Mouse (Mus musculus): ENCODE data around the gene Gm609.
"Not testable (repeated sequence)": the region's sequence is repeated elsewhere in the genome, so short reads cannot be mapped to it uniquely, and the experiment has no call there.

Gm609 gene

DNA sequence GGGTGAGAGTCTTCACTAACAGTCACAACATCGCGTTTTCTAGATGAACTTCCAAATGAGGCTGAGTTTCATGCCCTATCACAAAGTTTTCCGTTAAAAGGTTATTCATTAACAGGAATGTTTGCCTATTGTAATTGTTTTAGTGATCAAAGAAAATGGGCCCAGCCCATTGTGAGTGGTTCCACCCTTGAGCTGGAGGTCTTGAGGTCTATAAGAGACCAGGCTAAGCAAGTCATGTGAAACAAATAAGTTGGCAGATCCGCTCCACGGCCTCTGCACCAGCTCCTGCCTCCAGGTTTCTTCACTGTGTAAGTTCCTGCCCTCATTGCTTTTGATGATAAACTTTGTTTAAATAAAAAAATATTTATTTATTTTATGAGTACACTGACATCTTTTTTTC is at the start of gene Gm609:
Gene Gm609 (minus strand): TSS at position 43 of the 400 bp plus-strand sequence.
- DNase-seq = no peak

DNA sequence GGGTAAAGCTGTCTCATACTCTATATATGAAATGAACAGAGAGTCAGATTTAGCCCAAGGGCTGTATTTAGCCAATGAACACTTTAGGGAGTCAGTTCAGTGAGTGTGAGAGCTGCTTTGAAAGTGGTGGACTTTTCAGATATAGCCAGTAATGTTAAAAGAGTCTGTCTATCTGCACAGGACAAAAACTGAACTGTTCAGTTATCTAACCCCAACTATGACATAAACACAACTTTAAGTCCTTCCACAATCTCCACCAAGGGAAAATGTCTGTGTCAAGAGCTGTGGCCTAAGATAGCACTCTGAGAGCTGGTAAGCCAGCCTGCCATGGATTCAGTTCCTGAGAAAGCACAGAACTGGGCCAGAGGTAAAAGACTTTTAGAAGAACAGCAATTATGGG is 49.3 kb upstream of the Gm609 start:
- no peak for DNase-seq

DNA sequence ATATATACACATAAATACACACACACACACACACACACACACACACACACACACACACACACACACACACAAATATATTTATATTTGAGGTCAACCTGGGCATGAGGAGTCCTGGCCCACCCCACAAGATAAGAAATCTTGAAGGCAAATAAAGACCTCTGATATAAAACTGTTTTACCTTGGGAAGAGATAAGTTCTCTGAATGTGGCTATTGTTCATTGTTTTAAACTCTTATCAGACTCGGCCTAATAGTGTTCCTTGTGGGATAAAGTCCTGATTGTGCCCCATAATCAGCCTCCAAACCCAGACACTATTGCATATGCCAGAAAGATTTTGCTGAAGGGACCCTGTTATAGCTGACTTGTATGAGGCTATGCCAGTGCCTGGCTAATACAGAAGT is 45.6 kb upstream of the Gm609 start:
- DNase-seq = not testable (repeated sequence)

DNA sequence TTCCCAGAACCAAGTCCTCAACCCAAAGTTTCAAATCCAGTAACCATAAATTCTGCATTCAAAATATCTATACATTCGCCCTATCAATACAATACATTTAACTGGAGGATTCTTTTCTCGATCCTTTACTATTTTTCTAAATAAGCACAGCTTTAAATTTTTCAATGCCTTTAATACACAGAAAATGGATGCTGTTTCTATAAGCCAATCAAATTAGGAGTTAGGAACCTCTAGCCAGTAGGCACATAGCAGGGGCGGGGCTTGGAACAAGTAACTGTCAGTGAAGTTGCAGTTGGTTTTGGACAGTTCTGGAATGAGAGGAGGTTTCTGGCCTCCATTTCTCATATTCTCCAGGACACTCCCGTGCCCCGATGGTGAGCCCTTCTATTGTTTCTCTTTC is 42.2 kb upstream of the Gm609 start, which contains the start of gene Slc9c1:
Gene Slc9c1 (plus strand): TSS at position 301 of the 400 bp plus-strand sequence.
- no peak for DNase-seq

DNA sequence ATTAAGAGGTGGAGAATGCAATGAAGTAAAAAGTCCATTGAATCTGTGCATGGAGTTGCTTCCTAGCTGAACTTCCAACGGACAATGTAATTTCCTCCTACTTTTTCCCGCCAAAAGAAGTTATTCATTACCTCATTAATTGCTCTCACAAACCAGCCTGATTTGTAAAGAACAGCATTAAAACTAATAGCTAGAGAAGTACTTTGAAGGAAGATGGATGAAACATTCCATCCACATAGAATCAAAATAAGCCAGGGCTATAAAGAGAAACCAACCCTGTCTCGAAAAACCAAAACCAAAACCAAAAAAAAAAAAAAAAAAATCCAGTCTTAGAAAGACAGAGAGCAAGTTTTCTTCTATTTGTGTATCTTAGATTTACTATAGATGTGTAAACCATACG is 39.2 kb upstream of the Gm609 start, which contains the start of gene Gm17783:
Gene Gm17783 (minus strand): TSS at position 101 of the 400 bp plus-strand sequence.
- no peak for DNase-seq

DNA sequence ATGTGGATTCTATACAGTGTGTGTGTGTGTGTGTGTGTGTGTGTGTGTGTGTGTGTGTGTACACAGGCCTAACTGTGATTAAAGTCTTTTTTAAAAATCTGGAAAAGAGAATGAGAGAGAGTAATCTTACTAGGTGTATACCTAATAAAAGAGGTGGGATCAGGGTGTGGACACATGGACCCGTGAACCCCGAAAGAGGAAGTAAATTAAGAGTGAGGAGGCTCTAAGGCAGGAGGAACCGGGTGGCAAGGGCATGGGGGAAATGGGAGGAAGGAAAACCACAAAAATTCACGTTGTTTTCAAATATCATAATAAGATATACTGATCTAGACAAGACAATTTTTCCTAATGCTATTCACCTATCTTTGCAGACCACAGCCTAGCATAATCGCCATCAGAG is 32.8 kb upstream of the Gm609 start:
- no peak for DNase-seq

DNA sequence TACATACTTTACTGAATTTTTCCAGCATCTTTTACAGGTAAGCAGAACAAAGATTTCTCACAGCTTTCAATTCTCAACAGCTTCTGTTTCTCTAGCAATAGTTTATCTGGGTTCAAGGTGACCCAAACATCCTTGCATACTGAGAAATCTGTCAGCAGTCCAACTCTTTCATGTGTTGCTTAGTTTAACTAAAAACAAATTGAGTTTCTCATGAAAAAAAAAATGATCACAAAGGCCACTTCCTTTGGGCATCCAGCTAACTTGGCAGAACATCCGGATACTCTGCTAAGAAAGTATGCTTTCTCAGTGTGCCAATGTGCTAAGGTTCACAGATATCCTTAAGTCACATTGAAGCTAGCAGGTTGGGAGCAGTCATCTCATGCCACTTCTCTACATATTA is 2.6 kb upstream of the Gm609 start:
- DNase-seq = no peak

DNA sequence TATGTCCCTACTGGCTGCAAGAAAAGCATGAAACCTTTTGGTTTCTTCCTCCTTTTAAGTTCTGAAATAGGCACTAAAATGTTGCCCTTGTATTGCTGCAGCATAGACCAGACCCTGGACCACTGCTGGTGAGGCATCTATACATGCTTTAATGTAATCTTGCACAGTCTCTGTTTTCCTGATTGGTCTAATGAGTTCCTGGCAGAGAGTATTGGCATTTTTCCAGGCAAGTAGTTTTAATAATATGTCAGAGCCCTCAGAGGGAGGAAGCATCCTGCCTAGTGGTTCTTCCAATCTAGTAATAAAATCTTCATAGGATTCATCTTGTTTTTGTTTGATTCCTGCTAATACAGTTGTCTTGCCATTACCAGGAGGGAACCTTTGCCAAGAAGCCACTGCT is 15.8 kb downstream of the Gm609 start:
- DNase-seq = no peak

DNA sequence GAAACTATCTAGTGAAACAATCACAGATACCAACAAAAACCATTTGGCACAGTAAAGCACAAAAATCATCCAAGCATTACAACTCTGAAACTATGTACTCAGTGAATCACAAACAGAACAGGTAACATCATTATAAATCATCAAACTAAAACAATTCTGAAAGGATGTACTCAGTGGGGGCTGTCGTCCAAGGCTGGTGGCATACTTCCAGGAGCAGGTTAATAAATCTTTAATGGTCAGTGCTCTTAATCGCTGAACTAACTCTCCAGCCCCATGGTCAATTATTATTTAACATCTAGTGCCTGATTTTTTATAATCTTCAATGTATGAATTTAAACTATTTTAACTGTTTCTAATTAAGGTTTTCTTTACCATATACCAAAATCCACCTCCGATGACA is 20.9 kb downstream of the Gm609 start:
- not testable (repeated sequence) for DNase-seq

DNA sequence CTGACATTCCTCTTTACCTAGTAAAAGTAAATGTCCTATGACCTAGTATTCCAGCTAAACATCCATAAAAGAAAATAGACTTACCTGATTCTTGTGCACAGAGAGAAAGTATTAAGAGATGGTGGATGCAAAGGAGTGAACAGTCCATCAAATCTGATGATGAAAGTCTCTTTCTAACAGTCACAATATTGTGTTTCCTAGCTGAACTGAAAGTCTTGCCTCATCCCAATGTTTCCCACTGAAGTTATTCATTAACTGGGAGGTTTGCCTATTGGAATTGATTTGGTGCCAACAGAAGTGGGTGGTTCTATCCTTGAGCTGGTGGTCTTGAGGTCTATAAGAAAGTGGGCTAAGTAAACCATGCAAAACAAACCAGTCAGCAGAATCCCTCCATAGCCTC is 38.0 kb downstream of the Gm609 start:
- no peak for DNase-seq

DNA sequence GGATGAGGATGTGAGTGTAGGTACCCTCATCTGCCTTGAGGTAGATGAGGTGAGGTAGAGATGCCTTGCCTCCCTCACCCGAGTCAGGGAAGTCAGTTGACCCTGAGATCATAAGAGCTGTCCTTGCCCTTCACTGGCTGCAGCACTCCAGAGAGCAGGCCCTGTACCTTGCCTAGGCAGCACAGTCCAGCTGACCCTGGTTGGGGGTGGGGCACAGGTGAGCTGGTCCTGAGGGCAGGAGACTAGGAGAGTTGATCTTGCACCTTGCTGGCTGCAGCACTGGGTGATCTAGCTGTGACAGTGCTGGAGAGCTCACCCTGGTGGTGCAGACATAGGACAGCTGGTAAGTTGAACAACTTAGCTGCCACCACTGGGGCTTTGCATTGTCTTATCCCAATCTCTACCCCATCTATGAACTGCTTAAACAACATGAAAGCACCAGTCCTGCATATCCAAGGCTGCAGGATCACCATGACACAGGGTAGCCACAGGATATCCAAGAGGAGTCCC is 55.5 kb downstream of the Gm609 start:
- no peak for DNase-seq

DNA sequence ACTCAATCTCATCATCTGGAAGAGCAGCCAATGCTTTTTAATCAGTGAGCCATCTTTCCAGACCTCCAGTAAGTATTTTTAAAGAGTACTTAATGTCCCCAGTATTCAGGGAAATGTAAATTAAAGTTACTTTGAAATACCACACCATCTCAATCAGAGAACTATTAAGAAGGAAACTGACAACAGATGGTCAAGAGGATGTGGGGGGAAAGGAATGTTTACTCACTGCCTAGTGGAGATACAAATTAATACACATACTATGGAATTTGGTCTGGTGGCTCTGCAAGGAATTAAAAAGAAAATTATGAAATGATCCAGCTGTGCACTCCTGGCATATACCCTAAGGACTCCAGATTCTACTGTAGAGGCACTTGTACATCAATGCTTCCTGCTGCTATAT is 57.2 kb downstream of the Gm609 start:
- no peak for DNase-seq

DNA sequence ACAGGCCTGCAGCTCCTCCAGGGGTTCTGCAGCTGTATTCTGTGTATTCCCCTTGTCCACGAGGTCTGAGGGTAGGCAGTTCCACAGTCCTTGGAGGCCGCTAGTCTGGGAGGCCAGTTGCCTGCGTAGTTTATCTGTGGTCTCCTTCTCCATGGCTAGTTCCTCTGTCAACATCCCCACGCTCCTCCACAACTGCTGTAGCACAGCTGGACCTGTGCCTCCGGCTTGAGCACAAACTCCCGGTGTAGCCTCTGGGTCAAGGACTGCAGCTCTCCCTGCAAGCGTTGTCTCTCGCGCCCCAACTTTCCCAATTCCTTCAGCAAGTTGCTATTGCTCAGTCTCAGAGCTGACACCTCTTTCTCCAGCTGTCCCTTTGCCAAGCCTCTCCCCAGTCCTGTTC is 65.1 kb downstream of the Gm609 start:
- no peak for DNase-seq

DNA sequence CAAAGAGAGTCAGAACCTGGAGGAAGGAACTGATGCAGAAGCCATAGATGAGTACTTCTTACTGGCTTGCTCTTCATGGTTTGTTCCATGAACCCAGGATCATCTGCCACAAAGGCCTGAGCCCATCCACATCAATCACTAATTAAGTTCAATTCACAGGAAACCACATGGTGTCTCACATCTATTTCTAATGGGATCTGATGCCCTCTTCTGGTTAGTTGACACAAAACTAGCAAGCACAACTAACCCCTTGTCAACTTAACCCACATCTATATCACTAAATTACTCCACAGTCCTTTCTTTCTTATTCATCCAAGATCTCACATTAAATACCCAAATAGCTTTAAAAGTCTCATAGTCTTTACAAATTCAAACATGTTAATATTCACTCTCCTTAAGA is 79.3 kb downstream of the Gm609 start:
- no peak for DNase-seq

DNA sequence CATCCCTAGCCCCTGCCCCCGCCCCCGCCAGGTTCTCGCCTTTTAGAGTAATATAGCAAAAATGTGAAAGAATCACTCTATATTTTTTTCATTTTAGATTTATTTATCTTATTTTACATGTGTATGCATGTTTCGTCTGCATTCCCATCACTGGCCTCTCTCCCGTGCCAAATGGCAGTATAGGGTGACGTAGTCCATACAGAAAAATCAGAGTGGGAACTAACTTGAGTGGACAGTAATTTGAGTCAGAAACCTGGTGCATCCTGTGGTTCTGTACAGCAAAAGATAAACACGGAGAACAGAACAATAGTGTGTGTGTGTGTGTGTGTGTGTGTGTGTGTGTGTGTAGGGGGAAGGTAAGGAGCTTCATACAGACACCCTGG is 83.7 kb downstream of the Gm609 start:
- not testable (repeated sequence) for DNase-seq

DNA sequence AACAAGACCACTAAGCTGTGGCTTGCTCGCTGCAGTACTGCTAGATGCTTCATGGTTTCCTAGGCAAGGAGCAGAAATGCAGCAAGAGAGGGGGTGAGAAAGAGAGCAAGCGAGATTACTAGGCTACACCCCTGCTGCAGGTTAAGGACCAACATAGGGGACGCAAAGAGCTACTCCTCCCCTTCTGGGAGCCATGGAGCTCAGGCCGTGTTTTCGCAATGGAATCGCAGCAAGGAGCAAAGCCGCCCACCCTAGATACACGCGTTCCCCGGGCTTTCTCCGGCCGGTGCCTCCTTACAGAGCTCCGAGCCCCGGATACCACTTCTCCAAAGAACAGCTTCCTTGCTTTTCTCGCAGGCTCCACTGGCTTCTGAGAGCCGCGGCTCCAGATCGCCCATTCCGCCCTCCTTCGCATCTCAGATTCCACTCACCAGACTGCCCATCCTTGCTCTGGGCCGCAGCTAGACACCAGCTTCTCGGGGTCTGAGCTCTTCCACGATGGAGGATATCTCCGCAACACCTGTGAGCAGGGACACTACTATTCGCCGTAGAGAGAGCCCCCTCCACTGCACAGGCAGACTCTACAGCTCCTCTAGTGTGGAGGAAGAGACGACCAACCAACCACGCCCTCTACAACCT is 84.2 kb downstream of the Gm609 start, which contains the start of gene Cd200:
Gene Cd200 (minus strand): TSS at position 629 of the 639 bp plus-strand sequence.
- peak; percentile 52 for DNase-seq

DNA sequence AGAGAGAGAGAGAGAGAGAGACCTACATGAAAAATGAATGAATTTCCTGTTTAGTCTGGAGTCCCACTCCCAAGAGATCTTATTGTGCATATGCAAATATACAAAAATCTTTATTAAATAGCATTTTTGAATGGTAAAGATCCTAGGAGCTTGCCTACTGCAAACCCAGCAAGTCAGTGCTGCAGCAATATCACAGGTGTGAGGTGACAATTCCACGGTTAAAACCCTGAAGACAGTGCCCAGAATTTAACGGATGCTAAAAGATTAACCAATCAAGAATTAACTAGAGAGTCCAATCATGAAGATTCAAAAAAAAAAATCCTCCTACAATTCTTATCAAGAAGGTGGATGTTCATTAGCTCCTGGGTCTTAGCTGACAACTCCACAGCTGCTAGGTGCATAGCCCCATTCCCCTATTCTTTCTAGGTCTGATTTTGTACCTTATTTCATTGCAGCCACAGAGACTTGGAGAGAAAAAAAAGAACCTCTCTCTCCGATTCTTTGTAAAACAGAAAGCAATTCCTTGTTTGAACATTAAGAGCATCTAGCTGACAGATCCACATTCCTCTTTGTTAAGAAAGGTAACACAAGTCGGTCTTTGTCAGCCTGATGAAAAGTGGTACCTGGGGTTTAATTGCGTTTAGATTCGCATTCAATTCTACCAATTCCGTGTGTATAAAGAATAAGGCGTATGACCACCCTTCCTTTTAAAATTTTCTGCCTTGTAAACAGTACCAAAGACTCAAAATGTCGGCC is 84.9 kb downstream of the Gm609 start:
- no peak for DNase-seq

DNA sequence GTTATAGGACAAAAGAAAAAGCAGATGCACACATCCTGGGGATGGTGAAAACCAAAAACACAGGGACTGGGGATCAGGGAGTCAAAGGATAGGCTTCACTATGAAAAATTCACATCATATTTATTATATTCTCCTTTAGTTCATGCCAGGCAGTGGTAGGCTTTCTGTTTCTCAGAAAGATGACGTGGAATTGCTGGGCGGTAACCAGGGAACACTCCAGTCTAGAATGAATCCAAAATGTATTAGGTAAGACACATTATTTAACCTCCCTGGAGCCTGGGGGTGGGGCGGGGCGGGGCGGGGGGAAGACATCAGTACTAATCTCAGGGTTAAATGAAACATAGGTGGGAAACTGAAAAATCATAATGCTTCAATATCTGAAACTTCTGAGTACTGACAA is 85.7 kb downstream of the Gm609 start:
- no peak for DNase-seq

DNA sequence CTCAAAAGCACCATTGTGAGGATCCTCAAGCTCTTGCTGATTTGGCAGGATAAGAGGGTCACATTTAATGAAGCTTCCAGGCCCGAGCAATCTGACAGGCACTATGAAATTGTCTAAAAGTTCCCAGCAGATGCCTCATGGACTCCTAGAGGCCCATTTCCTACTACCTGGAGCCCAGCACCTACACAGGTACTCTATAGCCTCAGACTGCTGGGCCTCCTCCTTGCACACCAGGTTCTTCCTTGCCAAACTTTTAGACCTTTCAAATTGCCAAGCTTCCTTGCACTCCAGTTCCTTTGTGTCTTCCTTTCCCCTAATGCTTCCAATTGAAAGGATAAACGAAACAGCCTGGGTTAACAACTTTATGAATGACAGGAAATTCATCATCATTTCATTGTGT is 89.8 kb downstream of the Gm609 start:
- DNase-seq = no peak

DNA sequence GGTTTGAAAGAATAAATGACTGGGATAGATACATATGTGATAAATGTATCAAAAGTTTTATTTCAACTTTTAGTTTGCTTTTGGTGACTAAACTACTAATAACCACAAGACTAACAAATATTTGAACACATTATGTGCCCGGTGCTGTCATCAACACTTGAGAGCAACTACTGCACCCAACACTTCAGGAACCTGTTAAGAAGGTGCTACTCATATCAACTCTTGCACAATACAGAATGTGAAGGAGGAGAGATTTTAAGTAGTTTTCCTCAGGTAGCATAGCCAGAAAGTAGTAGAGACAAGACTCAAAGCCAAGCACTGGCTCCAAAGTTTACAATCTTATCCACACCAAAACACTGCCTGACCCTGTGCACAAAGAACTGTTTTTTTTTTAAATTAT is 90.7 kb downstream of the Gm609 start:
- DNase-seq = no peak

DNA sequence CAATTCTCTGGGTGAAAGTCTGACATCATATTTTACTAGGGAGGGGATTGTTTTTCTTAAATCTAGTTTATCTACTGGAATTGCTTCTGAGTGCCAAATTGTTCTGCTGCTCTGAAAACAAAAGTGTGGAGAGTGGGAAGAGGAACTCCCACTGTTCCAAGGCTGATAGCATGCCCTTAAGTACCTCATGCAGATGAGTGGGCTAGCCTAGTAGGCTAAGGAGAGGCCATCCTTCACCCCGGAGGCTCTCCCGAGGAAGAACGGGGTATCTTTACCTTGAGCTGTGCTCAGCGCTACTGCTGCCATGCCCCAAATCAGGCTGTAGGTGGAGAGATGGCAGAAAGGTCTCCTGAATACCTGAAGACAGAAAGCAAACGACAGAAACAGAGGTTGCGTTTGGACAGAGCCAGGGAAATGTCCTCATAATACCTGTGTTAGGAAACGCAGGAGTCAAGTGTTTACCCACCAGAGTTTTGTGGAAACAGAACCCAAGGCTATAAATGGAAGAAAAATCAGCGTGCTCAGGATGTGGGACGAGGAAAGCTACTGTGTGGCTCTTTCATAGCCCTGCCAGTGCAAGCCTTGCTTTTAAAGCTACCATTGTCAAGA is 92.7 kb downstream of the Gm609 start:
- DNase-seq = no peak

DNA sequence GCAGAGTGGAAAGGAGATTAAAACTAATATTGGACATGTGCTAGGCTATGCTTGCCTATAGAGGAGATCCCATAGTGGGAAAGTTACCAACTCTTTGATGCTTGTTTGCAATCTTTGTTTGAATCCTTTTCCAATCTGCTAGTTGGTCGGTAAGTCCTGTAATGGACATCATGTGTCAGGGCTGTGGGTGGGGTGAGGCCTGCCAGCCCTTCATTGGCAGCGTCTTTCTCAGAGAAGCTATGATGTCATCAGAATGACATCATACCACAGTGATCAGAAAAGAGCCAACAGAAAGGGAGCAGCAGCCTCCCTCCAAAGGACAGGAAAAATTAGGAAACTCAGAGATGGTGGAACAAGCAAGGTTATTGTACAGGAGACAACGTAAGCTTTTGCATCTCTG is 93.4 kb downstream of the Gm609 start:
- no peak for DNase-seq

DNA sequence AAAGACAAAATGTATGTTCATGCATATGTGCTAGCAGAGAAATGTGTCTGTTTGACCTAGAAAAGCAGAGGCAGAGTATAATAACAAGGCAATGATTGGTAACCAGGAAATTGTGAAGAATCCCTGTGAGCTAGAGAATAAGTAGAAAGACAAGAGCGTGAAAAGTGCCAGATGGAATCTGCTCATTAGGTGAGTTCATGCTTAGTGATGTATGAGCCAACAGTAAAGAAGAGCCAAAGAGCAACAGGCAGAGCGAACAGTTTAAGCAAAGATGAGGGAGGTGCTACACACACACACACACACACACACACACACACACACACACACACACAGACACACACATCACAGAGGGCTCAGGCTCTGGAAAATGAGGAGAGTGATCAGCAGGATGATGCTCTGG is 95.3 kb downstream of the Gm609 start:
- DNase-seq = no peak

DNA sequence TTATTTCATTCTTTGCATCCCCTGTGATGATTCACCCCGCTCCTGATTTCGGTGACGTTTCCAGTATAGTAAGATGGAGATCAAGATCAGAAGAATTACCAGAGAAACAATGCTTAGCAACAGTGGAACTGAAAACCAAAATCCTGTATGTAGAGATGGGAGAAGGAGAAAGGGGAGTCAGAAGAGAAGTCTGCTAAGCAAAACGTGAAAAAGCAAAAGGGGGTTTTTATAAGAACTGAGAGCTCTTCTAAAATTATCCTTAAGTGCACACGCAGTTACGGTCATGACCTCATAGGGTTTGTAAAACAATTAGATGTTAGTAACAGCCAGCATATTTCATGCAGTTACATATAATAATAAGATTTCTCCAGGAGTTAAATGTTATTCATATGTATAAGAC is 100.5 kb downstream of the Gm609 start:
- no peak for DNase-seq
